16 mouse cellular contexts compared by ENCODE assay signal in the genomic region with DNA sequence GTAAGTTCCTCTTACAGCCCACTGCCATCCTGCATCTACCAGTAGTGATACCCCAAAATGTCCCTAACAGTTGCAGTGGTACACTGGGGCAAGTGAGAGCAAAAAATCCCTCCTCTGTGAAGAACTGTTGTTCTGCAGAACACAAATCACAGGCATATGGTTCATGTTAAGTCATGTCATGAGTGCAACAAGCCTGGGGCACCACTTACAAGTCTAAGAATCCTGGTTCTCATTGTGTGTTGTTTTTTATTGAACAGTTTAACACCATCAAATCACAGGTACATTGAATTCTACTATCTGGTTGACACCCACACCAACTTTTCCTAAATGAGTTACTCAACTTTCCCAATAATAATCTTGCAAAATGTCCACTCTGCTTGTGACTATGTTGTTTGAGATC.
"Had no signal": no experiment of that assay in that cellular context is flagged by ENCODE, and none has a peak within 500 bp of the region (broad histone marks: within the 10 kb centered on the region; RNA-seq: fewer than 3 reads in every experiment).

No protein-coding gene starts in this region.

- H3K4me3 ChIP-seq: lung, embryonic 15.5 days; megakaryocyte, embryonic 14.5 days; midbrain, embryonic 13.5 days; midbrain, embryonic 15.5 days; neural tube, embryonic 12.5 days; stomach, embryonic 15.5 days had no signal

- H3K27me3 ChIP-seq: lung, embryonic 15.5 days; megakaryocyte, embryonic 14.5 days; midbrain, embryonic 13.5 days; midbrain, embryonic 15.5 days; neural tube, embryonic 12.5 days; stomach, embryonic 15.5 days had no signal

- H3K9ac ChIP-seq: lung, embryonic 15.5 days; midbrain, embryonic 13.5 days; midbrain, embryonic 15.5 days; neural tube, embryonic 12.5 days; stomach, embryonic 15.5 days had no signal

- H3K36me3 ChIP-seq: lung, embryonic 15.5 days; midbrain, embryonic 13.5 days; midbrain, embryonic 15.5 days; neural tube, embryonic 12.5 days; stomach, embryonic 15.5 days had no signal

- H3K4me2 ChIP-seq: lung, embryonic 15.5 days; midbrain, embryonic 11.5 days; midbrain, embryonic 13.5 days; midbrain, embryonic 15.5 days; neural tube, embryonic 12.5 days; stomach, embryonic 15.5 days had no signal

- H3K4me1 ChIP-seq: megakaryocyte, embryonic 14.5 days; midbrain, embryonic 13.5 days; neural tube, embryonic 12.5 days had no signal

- H3K27ac ChIP-seq: lung, embryonic 15.5 days; macrophage; midbrain, embryonic 13.5 days; midbrain, embryonic 15.5 days; neural tube, embryonic 12.5 days; stomach, embryonic 15.5 days; stomach, postnatal 0 days had no signal

- DNase-seq: lung, adult 2 months; lung, postnatal 14 days; right cerebral cortex, postnatal 14 days; thymus, adult 2 months; thymus, postnatal 25 days; thymus, postnatal 4 days had no signal

- H3K9me3 ChIP-seq: lung, embryonic 15.5 days; megakaryocyte, embryonic 14.5 days; midbrain, embryonic 13.5 days; midbrain, embryonic 15.5 days; neural tube, embryonic 12.5 days; stomach, embryonic 15.5 days had no signal

- ATAC-seq: lung, postnatal 0 days; midbrain, embryonic 13.5 days; midbrain, embryonic 15.5 days had no signal
